Mouse (Mus musculus) heart, postnatal 10 days (tissue): ENCODE measurements at regions not wholly inside any gene's neighbourhood (a gene's known extent, or its start where the extent isn't known, plus 50 kb on each side); places are given as distances from the start of the nearest gene placed in this dataset.
"Not testable (repeated sequence)": the region's sequence is repeated elsewhere in the genome, so short reads cannot be mapped to it uniquely, and the experiment has no call there.

ENCODE experiments used
- DNase-seq, 2 experiments: peaks; one replicate each; pipeline ENCODE4 v3.0.0; 2021
- intact Hi-C: fragments of 180-260 bp; cut with DNase I; formaldehyde crosslinking; loops from one replicate; pipeline ENCODE4 v1.15.1; 2025

GRCm38 (mm10) chr12:28922236-28922635 is 170.6 kb downstream of the Eipr1 start:
- no peak for DNase-seq
- intact Hi-C loops: no loop called here

GRCm38 (mm10) chr12:28925206-28925605 is 173.6 kb downstream of the Eipr1 start:
- peak; percentile 17 to 32 for DNase-seq
- intact Hi-C loops: no loop called here

- intact Hi-C loops: no loop called here
- no peak for DNase-seq
These were observed 188.3 kb downstream of the Eipr1 start for GRCm38 (mm10) chr12:28939936-28940335.

DNA sequence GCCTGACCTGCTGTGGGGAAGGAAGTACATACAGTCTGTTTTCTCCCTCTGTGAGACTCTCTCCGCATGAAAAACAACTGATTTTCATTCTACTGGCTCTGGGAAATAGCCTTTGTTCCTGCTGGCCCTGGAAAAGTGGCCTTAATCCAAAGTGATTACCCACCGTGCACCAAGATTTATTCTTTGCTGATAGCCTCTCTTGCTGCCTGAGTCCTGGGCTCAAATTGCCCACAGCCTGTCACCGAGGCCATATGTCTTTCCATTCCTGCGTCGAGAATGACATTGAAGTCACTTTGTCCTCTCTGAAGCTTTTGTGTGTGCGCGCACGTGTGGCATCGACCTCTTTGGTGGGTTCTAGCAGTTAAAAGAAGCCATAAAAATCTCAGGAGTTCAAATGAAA is 197.3 kb downstream of the Eipr1 start:
- intact Hi-C loops: no loop called here

DNA sequence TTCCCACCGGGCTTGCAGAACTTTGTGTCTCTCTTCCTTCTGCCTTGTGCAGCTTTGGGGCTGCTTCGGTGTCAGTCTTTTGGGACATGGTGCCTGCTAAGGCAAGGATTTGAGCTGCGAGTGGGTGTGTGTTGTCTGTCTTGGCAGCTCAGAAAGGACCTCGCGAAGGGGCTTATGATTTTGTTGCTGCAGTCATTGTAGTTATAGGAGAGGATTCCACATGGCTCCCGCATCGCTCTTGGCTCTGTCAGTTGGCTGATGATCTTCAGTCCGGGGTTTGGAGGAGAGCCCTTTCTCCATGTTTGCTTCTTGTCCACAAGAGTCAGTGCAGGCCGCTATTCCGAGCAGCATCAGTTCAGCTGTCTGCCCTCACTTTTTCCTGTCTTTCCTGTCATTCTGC is 197.7 kb downstream of the Eipr1 start:
- intact Hi-C loops: no loop called here
- DNase-seq: no peak

More for the DNA sequence above, 197.3 kb downstream of the Eipr1 start:
- DNase-seq: no peak

GRCm38 (mm10) chr12:28957155-28957554 is 205.6 kb downstream of the Eipr1 start:
- no peak for DNase-seq
- intact Hi-C loops: no loop called here

GRCm38 (mm10) chr12:28958661-28959060 is 207.1 kb downstream of the Eipr1 start:
- DNase-seq: no peak
- intact Hi-C loops: no loop called here

GRCm38 (mm10) chr12:28969671-28970379 is 218.2 kb downstream of the Eipr1 start:
- DNase-seq: no peak
- intact Hi-C loops: no loop called here

DNA sequence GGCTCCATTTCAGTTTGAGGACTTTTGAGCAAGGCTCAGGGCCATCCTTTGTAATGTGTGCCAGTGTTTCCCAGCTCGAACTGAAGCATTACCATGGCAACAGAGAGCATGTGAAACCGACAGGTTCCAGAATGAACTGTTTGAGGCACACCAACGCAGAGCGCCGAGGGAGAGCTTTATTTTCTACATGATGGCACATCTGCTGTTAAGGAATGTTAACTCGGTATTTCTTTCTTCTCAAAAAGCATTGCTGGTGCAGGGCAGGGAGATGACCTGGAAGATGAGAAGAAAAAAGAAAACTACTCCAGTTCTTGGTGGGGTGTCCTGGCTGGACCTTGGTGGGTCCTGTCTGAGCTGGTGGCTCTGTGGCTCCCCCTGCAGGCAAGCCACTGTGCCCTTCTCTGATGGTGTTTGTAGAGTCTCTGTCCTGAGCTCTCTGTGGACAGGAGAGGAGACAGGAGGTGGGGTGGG is 223.0 kb downstream of the Eipr1 start:
- intact Hi-C loops: no loop called here
- no peak for DNase-seq

DNA sequence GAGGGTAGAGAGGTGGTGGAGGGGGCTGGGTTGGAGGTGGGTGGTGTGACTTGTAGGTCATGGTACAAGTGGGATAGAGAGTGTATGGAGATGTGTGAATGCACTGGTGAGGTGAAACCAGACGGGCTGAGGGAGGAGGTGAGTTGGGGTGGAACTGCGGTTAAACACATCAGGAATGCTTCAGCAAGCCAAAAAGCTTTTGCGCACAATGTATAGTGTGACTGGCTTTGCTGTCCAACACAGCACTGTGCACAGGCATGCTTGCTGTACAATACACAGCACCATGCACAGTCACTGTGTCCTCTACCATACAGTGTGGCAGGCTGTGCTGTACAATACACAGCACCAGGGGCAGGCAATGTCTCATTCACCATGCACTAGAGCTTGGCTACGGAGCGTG is 223.6 kb downstream of the Eipr1 start:
- DNase-seq: no peak
- intact Hi-C loops: no loop called here

GRCm38 (mm10) chr12:28979679-28980078 is 228.1 kb downstream of the Eipr1 start:
- no peak for DNase-seq
- intact Hi-C loops: no loop called here

GRCm38 (mm10) chr12:28986214-28986613 is 234.6 kb downstream of the Eipr1 start:
- DNase-seq: no peak
- intact Hi-C loops: no loop called here

DNA sequence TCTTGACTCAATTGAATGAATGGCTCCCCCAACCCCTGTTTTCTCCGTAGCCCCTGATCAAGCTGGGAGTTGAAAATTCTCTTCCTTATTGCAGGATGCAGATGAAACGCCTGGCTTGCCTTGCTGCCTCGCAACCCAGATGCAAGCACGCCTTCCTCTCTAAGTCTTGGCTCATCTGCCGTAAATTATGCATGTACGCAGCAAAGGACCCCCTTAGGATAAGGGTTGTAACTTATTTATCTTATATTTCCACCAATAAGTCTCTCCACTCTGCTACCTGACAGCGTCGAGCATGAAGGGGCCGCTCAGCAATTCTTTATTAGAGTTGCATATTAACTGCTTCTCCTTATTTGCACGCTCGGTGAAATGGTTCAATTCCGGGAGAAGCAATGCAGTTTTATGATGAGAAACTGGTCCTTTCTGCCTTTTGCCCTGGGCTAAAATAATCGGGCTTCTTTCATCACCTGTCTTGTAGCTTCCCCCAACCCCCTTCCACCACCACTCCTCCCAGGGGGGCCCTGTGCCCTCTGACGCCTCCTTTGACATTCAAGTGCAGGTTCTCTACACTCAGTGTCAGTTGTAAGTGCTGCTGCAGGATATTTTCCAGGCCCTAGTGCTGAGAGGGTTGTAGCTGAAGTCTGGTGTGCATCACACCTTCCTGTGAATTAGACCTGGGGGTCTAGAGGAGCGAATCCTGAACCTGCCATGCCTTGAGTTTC is 246.0 kb downstream of the Eipr1 start:
- no peak for DNase-seq
- intact Hi-C loops: no loop called here

DNA sequence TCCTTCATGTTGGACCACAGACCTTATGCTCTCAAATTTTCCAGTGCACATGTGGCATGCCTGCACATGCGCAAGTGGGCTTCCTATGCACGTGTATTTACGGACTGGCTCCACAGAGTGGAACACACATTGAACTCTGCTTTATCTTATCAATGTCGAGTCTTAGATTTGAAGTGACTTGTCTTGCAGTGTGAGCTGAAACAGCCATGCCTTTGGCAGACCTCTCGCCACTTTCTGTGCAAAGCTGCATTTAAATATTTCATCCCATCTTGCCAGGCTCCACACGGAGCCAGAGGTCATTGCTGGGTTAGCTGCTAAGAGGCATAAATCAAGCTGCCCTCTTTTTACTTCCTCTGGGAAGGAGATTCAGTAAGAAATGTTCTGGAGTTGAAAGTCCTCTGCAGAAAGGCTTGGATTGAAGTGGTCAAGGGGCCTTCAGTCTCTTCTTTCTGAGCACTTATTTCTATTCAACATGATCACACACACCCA is 248.4 kb downstream of the Eipr1 start:
- DNase-seq: no peak
- intact Hi-C loops: no loop called here

- intact Hi-C loops: no loop called here
- DNase-seq: no peak
These were observed 252.9 kb downstream of the Eipr1 start for GRCm38 (mm10) chr12:29004504-29004903.

DNA sequence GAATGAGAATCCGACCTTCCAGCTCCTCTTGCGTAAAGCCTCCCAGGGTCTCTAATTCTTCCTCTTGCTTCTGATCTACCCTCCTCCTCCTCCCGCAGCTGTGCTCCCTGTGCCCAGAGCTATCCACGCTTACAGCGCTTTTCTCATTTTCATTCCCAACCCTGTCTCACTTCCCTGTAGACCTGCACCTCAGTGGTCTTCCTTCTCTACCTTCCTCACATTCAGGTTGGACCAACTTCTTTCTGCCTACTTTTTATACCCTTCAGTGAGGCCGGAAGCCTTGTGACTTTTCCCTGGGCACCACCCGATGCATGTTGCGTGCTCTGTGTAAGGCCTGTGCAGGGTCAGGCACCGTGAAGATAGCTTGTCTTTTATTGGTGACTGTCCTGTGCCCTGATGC is 263.0 kb downstream of the Eipr1 start:
- intact Hi-C loops: no loop called here

GRCm38 (mm10) chr12:29015200-29015862 is 263.7 kb downstream of the Eipr1 start:
- intact Hi-C loops: no loop called here

More for the DNA sequence above, 263.0 kb downstream of the Eipr1 start:
- no peak for DNase-seq

DNA sequence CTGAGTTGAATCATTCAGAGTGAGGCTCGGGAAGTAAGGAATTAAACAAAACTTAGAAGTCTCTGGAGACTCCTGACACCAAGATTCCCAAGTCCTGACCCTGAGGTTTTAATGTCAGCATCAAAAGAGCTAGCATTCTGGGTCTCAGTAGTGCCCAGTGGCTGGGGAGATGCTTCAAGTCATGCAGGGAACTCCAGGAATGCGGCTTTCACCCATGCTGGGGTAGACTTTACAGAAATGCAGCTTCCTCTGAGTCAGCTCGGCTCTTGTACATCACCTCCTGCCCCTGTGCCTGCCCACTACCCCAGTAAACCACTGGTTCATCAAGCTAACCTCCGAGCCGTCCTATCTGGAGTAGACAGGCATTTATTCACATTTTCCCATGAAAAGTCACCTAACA is 269.5 kb downstream of the Eipr1 start:
- DNase-seq: no peak
- intact Hi-C loops: no loop called here

More at GRCm38 (mm10) chr12:29015200-29015862, 263.7 kb downstream of the Eipr1 start:
- no peak for DNase-seq

DNA sequence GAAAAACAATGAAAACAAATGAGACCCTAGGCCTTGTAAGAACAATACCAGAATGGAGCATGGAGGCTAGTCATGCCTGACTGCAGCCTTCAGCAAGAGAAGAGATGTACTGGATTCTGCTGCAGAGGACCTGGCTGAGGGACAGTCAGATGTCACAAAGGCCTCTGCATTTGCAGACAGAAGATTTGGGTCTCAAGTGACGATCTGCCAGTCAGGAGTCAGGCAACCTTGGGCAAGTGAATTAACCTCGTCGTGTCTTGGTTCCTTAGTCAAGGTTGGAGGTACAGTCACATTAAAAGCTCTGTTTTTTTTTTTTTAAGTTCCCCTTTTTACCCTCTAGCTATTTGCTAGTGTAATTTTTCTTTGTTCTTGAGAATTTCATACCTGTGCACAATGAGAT is 276.6 kb downstream of the Eipr1 start:
- intact Hi-C loops: no loop called here
- DNase-seq: no peak

DNA sequence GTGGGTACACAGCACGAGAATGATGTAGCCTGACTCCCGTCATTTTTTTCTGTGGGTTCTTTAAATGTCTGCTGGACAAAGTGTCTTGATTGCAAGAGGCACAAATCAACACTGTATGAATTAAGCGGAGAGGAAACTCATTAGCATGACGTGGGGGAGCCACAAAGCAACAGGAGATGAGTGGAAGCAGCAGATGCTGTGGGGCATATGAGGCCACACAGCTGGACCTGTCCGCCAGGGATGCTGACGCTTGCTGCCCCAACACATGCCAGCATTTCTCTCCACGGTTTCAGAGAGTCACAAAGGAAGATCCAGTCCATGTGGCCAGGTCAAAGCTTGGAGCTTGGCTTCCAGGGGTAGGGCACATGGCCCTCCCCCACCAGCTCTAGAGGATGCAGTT is 277.9 kb downstream of the Eipr1 start:
- intact Hi-C loops: no loop called here
- no peak for DNase-seq

DNA sequence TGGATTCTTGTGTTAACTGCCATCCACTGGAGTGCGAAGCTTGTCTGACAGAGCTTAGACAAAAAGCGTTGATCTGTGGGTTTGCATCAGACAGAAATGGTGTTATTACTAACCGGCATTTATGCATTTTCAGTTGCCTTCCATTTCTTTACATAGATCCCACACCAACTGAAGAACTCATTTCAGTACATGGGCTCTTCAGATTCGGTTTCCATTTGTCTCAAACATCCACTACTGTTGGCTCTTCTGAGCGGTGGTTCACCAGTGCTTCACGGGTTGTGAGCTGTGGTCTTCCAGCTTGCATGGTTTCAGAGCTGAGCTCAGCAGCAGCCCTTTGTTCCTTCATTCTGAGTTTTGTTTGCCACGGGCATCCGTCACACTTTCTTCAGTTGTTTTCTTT is 294.4 kb downstream of the Eipr1 start:
- DNase-seq: no peak
- intact Hi-C loops: no loop called here

- DNase-seq, intact Hi-C loops: not testable (repeated sequence)
These were observed 297.0 kb downstream of the Eipr1 start for GRCm38 (mm10) chr12:29048596-29048995.
